Mouse (Mus musculus): Measurements from ENCODE around the gene Gm37419.

The Gm37419 gene

GRCm38 (mm10) chr16:23988466-23989208 is at the start of gene Gm37419, which contains the start of gene Bcl6:
TSS of gene Gm37419 (plus strand) at chr16:23988482.
TSS of gene Bcl6 (minus strand) at chr16:23988852.
- DNase-seq (ENCODE audit: extremely low spot score, low read depth, low spot score): peak; percentile 86

DNA sequence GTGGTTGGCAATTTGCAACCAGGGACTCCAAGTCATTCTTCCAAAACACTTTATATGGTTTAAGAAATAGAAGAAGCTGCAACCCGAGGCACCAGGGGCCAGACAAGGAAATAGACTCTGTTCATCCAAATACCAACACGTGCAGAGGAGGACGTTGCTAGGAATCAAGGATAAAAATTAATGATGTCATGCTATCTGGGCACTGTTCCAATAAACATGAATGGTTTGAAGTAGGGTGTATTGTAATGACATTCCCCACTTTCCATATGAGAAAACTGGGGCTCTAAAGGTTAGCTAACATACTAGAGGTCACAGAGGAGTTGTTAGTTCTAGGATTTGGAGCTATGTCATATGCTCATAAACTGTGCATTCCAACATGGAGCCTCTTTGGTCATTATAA is 43.5 kb upstream of the Gm37419 start:
- no peak for DNase-seq (ENCODE audit: extremely low spot score, low read depth, low spot score)

DNA sequence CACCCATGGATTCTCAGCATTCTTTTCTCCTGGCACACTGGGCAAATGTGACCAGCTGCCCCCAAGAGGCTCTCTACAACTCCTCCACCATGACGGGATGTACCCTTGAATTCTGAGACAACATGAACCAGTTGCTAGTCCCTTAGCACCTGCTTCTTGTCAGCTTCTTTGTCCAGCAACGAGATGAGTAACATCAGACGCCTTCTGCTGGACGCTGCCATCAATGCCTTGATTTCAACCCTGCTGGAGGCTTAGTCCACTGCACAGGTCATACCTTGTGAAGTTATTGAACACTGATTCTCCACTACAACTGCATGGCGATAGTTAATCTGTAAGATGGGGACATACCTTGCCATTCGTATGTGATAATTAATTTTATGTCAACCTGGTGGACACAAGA is 40.6 kb upstream of the Gm37419 start:
- DNase-seq (ENCODE audit: extremely low spot score, low read depth, low spot score): no peak

- DNase-seq (ENCODE audit: extremely low spot score, low read depth, low spot score): no peak
These were observed 36.1 kb upstream of the Gm37419 start for GRCm38 (mm10) chr16:23952101-23952727.

DNA sequence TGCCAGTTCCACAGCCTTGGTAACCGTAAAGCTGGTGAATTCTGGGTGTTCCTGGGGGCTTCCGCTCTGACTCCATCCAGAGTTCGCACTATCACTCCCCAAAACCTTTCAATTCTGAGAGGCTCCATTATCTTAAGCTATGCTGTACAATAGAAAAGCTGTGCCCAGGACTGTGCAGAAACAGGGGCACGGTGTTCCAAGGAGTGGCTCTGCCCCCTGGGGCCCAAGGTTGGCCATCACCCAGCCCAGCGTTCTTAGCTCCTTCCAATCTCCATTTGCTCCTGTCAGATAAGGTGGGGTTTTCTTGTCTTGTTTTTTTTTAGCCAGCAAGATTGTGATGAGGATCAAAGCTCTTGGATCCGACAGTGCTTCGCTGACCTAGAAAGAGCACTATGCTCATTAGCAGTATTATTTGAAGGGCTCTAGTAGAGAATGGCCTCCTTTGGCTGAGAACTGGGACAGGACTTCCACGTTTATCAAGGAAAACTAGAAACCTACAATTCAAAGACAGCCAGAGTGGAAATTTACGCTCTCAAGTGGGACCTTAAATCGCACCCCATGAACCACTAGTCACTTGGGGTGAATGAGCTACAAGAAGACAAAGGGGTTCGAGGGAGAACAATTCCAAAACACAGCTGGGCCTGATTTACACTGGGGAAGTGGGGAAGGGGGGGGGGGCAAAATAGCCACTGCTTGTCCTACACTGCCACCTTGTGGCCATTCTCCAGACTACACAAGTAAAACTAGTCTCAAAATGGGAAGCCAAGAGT is 34.9 kb upstream of the Gm37419 start:
- DNase-seq (ENCODE audit: extremely low spot score, low read depth, low spot score): peak; percentile 18

DNA sequence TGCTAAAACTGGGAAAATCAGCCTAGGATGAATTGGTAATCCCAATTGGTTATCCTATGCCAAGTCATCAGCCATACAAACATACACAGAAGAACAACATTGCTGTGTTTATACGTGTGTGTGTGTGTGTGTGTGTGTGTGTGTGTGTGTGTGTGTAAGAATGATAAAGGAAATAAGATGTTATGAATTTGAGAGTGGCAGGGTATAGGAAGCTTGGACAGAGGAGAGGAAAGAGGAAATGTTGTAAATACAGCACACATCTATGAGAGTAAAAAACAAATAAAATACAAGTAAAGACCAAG is 34.4 kb upstream of the Gm37419 start:
- no peak for DNase-seq (ENCODE audit: extremely low spot score, low read depth, low spot score)

GRCm38 (mm10) chr16:23958938-23959337 is 29.3 kb upstream of the Gm37419 start:
- no peak for DNase-seq (ENCODE audit: extremely low spot score, low read depth, low spot score)

DNA sequence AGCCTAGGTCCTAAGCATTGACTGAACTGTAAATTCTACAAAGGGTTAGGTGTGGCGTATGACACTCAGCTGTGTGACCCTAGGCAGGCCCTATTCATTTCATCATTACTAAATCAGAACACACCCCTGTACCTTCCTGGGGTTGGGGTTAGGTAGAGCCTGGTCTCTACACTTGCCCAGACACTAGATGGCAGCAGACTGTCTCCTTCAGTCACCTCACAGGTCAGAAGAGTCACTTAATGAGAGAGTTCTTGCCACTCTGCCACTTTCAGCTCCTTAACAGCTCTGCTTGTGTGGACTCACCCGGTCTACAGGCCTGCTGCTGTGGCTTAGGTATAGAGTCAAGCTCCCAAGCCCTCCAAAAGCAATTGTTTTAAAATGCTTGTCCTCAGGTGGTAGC is 25.9 kb upstream of the Gm37419 start:
- no peak for DNase-seq (ENCODE audit: extremely low spot score, low read depth, low spot score)

- no peak for DNase-seq (ENCODE audit: extremely low spot score, low read depth, low spot score)
These were observed 24.2 kb upstream of the Gm37419 start for GRCm38 (mm10) chr16:23963896-23964668.

- DNase-seq (ENCODE audit: extremely low spot score, low read depth, low spot score): no peak
These were observed 23.4 kb upstream of the Gm37419 start for GRCm38 (mm10) chr16:23964706-23965367.

- DNase-seq (ENCODE audit: extremely low spot score, low read depth, low spot score): no peak
These were observed 22.2 kb upstream of the Gm37419 start for GRCm38 (mm10) chr16:23966066-23966465.

DNA sequence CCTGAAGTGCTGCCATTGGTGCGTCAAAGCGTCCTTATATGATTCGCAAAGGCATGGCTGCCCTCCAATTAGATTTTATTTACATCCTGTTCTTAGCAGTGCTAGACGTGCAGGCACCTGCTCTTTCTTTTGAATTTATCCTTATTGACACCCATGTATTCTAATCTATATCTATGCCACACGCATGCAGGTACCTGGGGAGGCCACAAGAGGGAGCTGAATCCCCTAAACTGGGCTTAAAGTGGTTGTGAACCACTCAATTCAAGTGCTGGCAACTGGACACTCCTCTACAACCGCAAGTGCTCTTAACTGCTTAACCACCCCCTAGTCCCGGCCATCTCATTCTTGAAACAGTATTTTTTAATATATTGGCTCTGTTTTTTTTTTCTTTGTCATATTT is 21.0 kb upstream of the Gm37419 start:
- no peak for DNase-seq (ENCODE audit: extremely low spot score, low read depth, low spot score)

DNA sequence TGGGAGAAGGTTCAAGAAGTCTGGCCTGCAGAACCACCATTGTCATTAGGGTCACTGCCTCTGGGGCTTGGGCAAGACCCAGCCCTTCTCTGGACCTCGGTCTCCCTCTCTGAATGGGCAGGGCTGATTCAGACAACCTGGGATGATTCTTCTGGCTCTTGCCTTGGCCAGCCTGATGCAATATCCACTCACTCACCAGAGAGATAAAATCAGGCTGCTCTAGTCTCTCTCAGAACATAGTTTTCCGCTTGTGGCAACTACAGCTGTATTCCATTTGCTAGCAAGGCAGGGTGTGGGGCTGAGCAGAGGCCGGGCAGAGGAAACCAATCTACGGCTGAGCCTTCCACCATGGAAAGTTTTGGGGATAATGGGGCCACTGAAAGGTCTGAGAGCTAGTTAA is 19.4 kb upstream of the Gm37419 start:
- no peak for DNase-seq (ENCODE audit: extremely low spot score, low read depth, low spot score)

- DNase-seq (ENCODE audit: extremely low spot score, low read depth, low spot score): no peak
These were observed 18.4 kb upstream of the Gm37419 start for GRCm38 (mm10) chr16:23969919-23970318.

GRCm38 (mm10) chr16:23972126-23972740 is 16.0 kb upstream of the Gm37419 start:
- DNase-seq (ENCODE audit: extremely low spot score, low read depth, low spot score): no peak

GRCm38 (mm10) chr16:23972901-23973300 is 15.4 kb upstream of the Gm37419 start:
- no peak for DNase-seq (ENCODE audit: extremely low spot score, low read depth, low spot score)

GRCm38 (mm10) chr16:23973635-23974367 is 14.5 kb upstream of the Gm37419 start:
- DNase-seq (ENCODE audit: extremely low spot score, low read depth, low spot score): no peak

DNA sequence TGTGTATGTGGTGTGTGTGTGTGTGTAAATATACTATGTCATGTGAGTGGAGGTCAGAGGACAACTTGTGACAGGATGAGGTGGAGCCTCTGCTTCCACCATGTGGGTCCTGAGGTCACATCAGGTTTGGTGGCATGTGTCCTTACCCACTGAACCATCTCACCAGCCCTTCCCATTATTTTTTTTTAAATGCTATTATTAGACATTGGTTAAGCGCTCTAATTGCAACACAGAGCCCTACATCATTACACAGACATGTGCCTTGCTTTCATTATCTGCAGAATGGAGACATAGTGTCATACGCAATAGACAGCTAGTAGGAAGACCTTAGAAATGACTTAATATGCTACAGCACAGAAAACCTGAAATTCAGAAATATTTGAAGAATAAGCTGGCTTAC is 12.1 kb upstream of the Gm37419 start:
- DNase-seq (ENCODE audit: extremely low spot score, low read depth, low spot score): no peak

DNA sequence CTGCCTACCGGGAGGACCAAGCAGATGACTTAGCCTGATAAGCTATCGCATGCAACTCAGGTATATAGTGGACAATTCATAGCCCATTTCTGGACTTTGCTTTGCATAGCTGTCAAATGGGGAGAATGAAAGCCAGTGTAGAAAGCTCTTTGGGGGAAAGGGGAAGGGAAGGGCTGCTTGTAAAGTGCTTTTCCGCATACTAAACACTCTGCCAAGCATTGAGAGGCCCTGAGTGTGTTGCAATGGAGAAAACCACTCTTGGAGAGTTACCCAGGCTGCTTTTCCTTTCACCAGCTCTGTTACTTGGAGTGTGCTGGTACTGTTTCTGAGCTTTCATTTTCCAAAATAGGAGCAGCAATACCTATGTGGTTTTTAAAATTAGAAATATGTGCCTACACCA is 10.6 kb upstream of the Gm37419 start:
- no peak for DNase-seq (ENCODE audit: extremely low spot score, low read depth, low spot score)

DNA sequence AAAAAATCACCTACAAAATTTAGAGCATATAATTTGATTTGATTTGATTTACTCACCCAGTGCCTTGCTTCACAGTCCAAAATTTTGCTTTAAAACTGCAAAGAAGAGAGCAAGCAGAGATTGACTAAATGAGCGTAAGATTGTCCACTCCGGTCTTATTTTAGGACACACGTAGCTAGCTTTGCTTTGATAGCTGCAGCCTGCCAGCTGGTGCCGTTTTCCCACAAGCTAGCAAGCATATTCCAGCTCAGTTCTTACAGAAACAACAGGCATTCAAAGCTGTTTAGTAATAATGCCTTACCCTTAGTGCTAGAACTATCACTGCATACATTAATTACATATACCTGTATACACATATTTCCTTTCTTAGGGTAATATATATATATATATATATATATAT is 9.8 kb upstream of the Gm37419 start:
- DNase-seq (ENCODE audit: extremely low spot score, low read depth, low spot score): no peak

Data from hindlimb bud, embryonic 11.5 days (tissue).